Mouse (Mus musculus) C2C12 (cell line): ENCODE results near the gene Plekhg3. TPM values are rescaled to one million over a fixed set of nuclear protein-coding genes. Genes with fewer than 3 reads are reported as not detected.

Experiments
- H3K27me3 ChIP-seq: one replicate; pipeline ENCODE4 v1.6.1; 2011; ENCODE audit not compliant: control insufficient read depth, insufficient read depth, insufficient read length
- H3K36me3 ChIP-seq: one replicate; pipeline ENCODE4 v1.6.1; 2011; ENCODE audit not compliant: control insufficient read depth, insufficient read depth
- H3K4me3 ChIP-seq: one replicate; pipeline ENCODE4 v1.5.1; 2011; ENCODE audit warnings: mild to moderate bottlenecking, control low read depth; ENCODE audit not compliant: poor library complexity, insufficient read depth, severe bottlenecking
- H3K79me2 ChIP-seq: one replicate; pipeline ENCODE4 v1.6.1; 2011; ENCODE audit not compliant: control insufficient read depth, insufficient read depth
- H3K79me3 ChIP-seq: one replicate; pipeline ENCODE4 v1.6.1; 2011; ENCODE audit warnings: low read depth, control low read depth
- H3ac ChIP-seq: one replicate; pipeline ENCODE3; 2011; ENCODE audit warnings: low read depth; ENCODE audit not compliant: control insufficient read depth, insufficient read length
- CEBPB ChIP-seq: IDR thresholded peaks from one replicate; pipeline ENCODE4 v1.6.1; 2011; ENCODE audit warnings: low read depth, mild to moderate bottlenecking, control low read depth, moderate library complexity
- CTCF ChIP-seq: IDR thresholded peaks from one replicate; pipeline ENCODE4 v1.5.1; 2011; ENCODE audit not compliant: control insufficient read depth, insufficient read depth, insufficient read length
- FOSL1 ChIP-seq: IDR thresholded peaks from one replicate; pipeline ENCODE4 v1.8.0; 2011; ENCODE audit warnings: mild to moderate bottlenecking, low read length; ENCODE audit not compliant: poor library complexity, insufficient read depth, severe bottlenecking
- MAX ChIP-seq: IDR thresholded peaks from one replicate; pipeline ENCODE4 v1.6.1; 2011; ENCODE audit warnings: mild to moderate bottlenecking, control low read depth
- MYOD1 ChIP-seq: IDR thresholded peaks from one replicate; pipeline ENCODE4 v1.6.1; 2011; ENCODE audit warnings: low read depth; ENCODE audit not compliant: control insufficient read depth, insufficient read length
- MYOG ChIP-seq: IDR thresholded peaks from one replicate; pipeline ENCODE4 v1.6.1; 2011; ENCODE audit not compliant: control insufficient read depth, insufficient read length; ENCODE audit errors: extremely low read depth
- USF1 ChIP-seq: IDR thresholded peaks from one replicate; pipeline ENCODE4 v1.6.1; 2011; ENCODE audit warnings: low read depth, mild to moderate bottlenecking, control low read depth, moderate library complexity
- polyA plus RNA-seq: library from polyadenylated mRNA; unstranded; fragments of >200 nt; fragmentation: generic; extraction: Trizol; gene quantifications from one replicate; pipeline ENCODE4 v1.2.1, GENCODE M21; 2012; ENCODE audit warnings: missing spikeins

Gene Plekhg3
- polyA plus RNA-seq, 1 experiment = 9.3 TPM

DNA sequence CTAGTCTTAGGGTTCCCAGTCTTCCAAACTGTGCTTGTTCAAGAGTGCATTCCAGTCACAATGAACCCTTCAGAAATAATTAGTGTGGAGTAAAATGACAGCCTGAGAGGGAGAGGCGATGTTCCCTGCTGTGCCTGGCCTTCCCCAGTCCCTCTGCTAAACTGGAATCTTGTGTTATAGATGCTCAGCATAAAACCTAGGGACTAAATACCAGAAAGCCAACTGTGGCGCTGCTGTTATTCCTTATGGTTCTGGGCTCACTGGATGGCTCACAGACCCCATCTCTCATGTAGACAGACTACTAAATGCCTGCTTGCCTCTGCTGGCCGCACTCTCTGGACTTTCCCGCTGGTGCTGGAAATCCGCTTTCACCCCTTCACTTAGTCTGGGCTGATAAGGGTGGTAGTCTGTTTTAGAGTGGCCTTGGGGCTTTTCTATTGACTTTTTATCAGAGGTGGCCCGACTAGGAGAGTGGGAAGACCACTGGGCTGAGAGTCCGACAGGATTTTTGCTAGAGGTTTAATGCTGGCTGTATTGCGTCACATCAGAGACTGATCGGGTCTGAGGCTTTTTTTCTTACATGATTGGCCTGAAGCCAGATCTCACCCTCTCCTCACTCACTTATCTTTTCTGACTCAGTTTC is 4.1 kb downstream of the Plekhg3 start:
- Histone ChIP-seq H3ac (peak overlapping the region; percentile 9), H3K79me2 (peaks cover 64% of the 10 kb centered on the region), H3K4me3 (peak overlapping the region; percentile 65), H3K27me3 (no peaks in the 10 kb centered on the region), H3K36me3 (peaks cover 5% of the 10 kb centered on the region), H3K79me3 (peaks cover 56% of the 10 kb centered on the region)
- TF ChIP-seq CEBPB = peak; percentile 83
- TF ChIP-seq FOSL1 = no peak
- no peak for TF ChIP-seq USF1
- no peak for TF ChIP-seq MYOD1
- no peak for TF ChIP-seq MYOG

- H3ac ChIP-seq = no peak overlapping the region
- no peak overlapping the region for H3K4me3 ChIP-seq
- TF ChIP-seq CTCF (no peak), MAX (no peak), MYOG (no peak), USF1 (no peak), MYOD1 (no peak), CEBPB (no peak), FOSL1 (no peak)
- H3K79me2 ChIP-seq = peaks cover 71% of the 10 kb centered on the region
- peaks cover 59% of the 10 kb centered on the region for H3K79me3 ChIP-seq
- peaks cover 5% of the 10 kb centered on the region for H3K36me3 ChIP-seq
- H3K27me3 ChIP-seq = no peaks in the 10 kb centered on the region
Observed at GRCm38 (mm10) chr12:76535471-76535900, 4.8 kb downstream of the Plekhg3 start.

GRCm38 (mm10) chr12:76536591-76537153 is 6.0 kb downstream of the Plekhg3 start:
- H3K79me3 ChIP-seq = peaks cover 71% of the 10 kb centered on the region
- no peaks in the 10 kb centered on the region for H3K27me3 ChIP-seq
- no peak overlapping the region for H3ac ChIP-seq
- peaks cover 83% of the 10 kb centered on the region for H3K79me2 ChIP-seq
- TF ChIP-seq CTCF = no peak
- no peak for TF ChIP-seq USF1
- TF ChIP-seq MYOD1 = no peak
- no peak overlapping the region for H3K4me3 ChIP-seq
- H3K36me3 ChIP-seq = peaks cover 5% of the 10 kb centered on the region

DNA sequence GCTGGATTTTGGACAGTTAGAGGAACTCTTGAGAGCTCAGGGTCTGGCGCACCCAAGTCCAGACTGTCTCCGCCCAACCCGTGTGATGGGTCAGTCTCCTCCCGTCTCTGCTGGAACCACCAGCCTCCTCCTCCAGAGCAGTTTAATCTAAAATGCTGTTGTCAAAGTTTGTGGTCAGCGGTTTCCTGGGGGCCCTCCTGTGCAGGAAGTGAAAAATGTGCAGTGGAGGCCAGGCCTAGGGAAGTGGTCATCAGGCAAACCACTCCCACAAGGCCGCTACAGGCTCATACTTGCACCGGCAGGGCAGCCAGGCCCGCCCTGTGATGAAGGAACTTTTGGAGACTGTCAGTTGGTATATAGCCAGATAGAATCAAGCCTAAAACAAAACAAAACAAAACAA is 6.7 kb downstream of the Plekhg3 start:
- H3ac ChIP-seq = no peak overlapping the region
- peaks cover 78% of the 10 kb centered on the region for H3K79me3 ChIP-seq
- H3K36me3 ChIP-seq = peaks cover 5% of the 10 kb centered on the region
- H3K27me3 ChIP-seq = no peaks in the 10 kb centered on the region
- TF ChIP-seq CTCF (no peak), FOSL1 (no peak)
- H3K79me2 ChIP-seq = peaks cover 90% of the 10 kb centered on the region
- H3K4me3 ChIP-seq = no peak overlapping the region

DNA sequence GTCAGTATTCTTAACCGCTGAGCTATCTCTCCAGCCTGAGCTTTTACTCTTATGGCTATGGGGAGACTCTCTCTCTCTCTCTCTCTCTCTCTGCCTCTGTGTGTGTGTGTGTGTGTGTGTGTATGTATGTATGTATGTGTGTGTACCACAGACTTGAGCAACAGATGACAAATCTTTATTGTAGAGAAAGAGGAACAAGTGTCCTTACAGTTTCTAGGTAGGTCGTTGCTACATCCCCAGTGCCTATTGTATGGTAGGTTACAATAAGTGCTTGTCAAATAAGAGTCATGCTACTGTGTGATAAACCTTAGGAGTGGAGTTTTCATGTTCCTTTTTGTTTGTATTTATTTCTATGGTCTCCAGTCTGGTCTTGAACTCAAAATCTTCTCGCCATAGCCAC is 9.5 kb downstream of the Plekhg3 start:
- TF ChIP-seq USF1 (no peak), CTCF (no peak), MAX (no peak), MYOG (no peak), FOSL1 (no peak), CEBPB (no peak), MYOD1 (no peak)
- H3K79me2 ChIP-seq = peaks cover 100% of the 10 kb centered on the region
- no peak overlapping the region for H3K4me3 ChIP-seq
- H3K27me3 ChIP-seq = no peaks in the 10 kb centered on the region
- H3ac ChIP-seq = no peak overlapping the region
- peaks cover 85% of the 10 kb centered on the region for H3K79me3 ChIP-seq
- peaks cover 5% of the 10 kb centered on the region for H3K36me3 ChIP-seq

- H3K4me3 ChIP-seq = no peak overlapping the region
- no peaks in the 10 kb centered on the region for H3K27me3 ChIP-seq
- H3K79me3 ChIP-seq = peaks cover 85% of the 10 kb centered on the region
- no peak overlapping the region for H3ac ChIP-seq
- H3K36me3 ChIP-seq = peaks cover 7% of the 10 kb centered on the region
- TF ChIP-seq CEBPB = no peak
- TF ChIP-seq MYOG = no peak
- no peak for TF ChIP-seq FOSL1
- TF ChIP-seq CTCF = no peak
- TF ChIP-seq MAX = no peak
- no peak for TF ChIP-seq MYOD1
- no peak for TF ChIP-seq USF1
- peaks cover 100% of the 10 kb centered on the region for H3K79me2 ChIP-seq
Observed at GRCm38 (mm10) chr12:76540701-76541221, 10.1 kb downstream of the Plekhg3 start.
